Mouse (Mus musculus) c-Kit-positive CD71-positive TER-119-positive erythroid progenitor cells, embryonic 14.5 days (primary cell): ENCODE measurements at regions not wholly inside any gene's neighbourhood (a gene's known extent, or its start where the extent isn't known, plus 50 kb on each side); places are given as distances from the start of the nearest gene placed in this dataset.

Source experiments
- DNase-seq: peaks from one replicate; pipeline ENCODE4 v3.0.0-alpha.2; 2013; ENCODE audit warnings: low spot score

- no peak for DNase-seq
Observed at GRCm38 (mm10) chr4:12837097-12837426, 665.2 kb upstream of the Fam92a start.

GRCm38 (mm10) chr4:12836326-12837096 is 664.7 kb upstream of the Fam92a start:
- DNase-seq: no peak

- no peak for DNase-seq
Observed at GRCm38 (mm10) chr4:12826419-12826818, 654.6 kb upstream of the Fam92a start.

- no peak for DNase-seq
Observed at GRCm38 (mm10) chr4:12814251-12814650, 642.4 kb upstream of the Fam92a start.

GRCm38 (mm10) chr4:12801186-12801585 is 629.4 kb upstream of the Fam92a start:
- no peak for DNase-seq

GRCm38 (mm10) chr4:12799564-12799963 is 627.7 kb upstream of the Fam92a start:
- no peak for DNase-seq

- DNase-seq: no peak
Observed at GRCm38 (mm10) chr4:12792764-12793422, 621.1 kb upstream of the Fam92a start.

GRCm38 (mm10) chr4:12791786-12792674 is 620.2 kb upstream of the Fam92a start:
- DNase-seq: no peak

GRCm38 (mm10) chr4:12785840-12786239 is 614.0 kb upstream of the Fam92a start:
- no peak for DNase-seq

- no peak for DNase-seq
Observed at GRCm38 (mm10) chr4:12784479-12784878, 612.7 kb upstream of the Fam92a start.

GRCm38 (mm10) chr4:12784068-12784467 is 612.3 kb upstream of the Fam92a start:
- no peak for DNase-seq

GRCm38 (mm10) chr4:12781969-12782904 is 610.4 kb upstream of the Fam92a start:
- DNase-seq: no peak

- DNase-seq: no peak
Observed at GRCm38 (mm10) chr4:12780254-12780653, 608.4 kb upstream of the Fam92a start.

GRCm38 (mm10) chr4:12779211-12779610 is 607.4 kb upstream of the Fam92a start:
- no peak for DNase-seq

- no peak for DNase-seq
Observed at GRCm38 (mm10) chr4:12778163-12778562, 606.3 kb upstream of the Fam92a start.

- no peak for DNase-seq
Observed at GRCm38 (mm10) chr4:12776217-12776578, 604.4 kb upstream of the Fam92a start.

GRCm38 (mm10) chr4:12775524-12776216 is 603.9 kb upstream of the Fam92a start:
- no peak for DNase-seq

- DNase-seq: no peak
Observed at GRCm38 (mm10) chr4:12775090-12775489, 603.3 kb upstream of the Fam92a start.

- DNase-seq: no peak
Observed at GRCm38 (mm10) chr4:12774671-12775070, 602.9 kb upstream of the Fam92a start.

GRCm38 (mm10) chr4:12773201-12773600 is 601.4 kb upstream of the Fam92a start:
- DNase-seq: no peak
